Mouse (Mus musculus): ENCODE measurements around the gene Mpo. TPM values are rescaled to one million over a fixed set of nuclear protein-coding genes. Genes with fewer than 3 reads are reported as not detected.

The Mpo gene
- polyA plus RNA-seq, 1 experiment = not detected

DNA sequence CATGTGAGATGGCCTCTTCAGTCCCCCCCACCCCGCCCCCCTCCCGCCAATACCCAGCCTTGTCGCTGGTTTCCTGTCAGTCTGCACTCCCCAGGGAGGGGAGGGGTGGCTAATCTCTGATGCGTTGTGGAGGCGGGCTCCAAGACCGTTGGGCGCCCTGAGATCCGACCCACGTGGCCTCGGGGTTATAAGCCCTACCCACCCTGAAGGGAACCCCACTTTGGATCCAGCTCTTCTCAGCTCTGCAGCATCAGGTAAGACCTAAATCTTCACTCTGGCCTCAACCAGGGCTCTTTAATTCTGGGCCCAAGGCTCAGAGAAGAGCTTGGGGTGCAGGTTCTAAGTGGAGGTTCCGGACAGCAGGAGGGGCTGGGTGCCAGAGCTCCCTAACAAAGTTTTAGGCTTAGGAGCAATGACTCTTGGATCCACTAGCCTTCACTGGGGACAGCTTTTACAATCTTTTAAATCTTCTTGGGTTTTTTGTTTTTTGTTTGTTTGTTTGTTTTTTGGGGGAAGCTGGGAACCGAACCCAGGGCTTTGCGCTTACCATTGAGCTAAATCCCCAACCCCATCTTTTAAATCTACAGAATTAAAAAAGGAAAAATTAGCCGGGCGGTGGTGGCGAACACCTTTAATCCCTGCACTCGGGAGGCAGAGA, 37.9 kb upstream of the Mpo start:
- peaks cover 15% of the 10 kb centered on the region for H3K79me3 ChIP-seq (ENCODE audit: low read depth)
- peaks cover 9% of the 10 kb centered on the region for H3K36me3 ChIP-seq (ENCODE audit: control insufficient read depth, insufficient read depth)
- TF ChIP-seq MYOG (IDR thresholded peaks at IDR 0.05; ENCODE audit: control insufficient read depth, extremely low read depth, insufficient read length) (no peak), USF1 (IDR thresholded peaks at IDR 0.05; ENCODE audit: low read depth) (peak; percentile 70), FOSL1 (IDR thresholded peaks at IDR 0.05; ENCODE audit: insufficient read depth, low read length, poor library complexity, severe bottlenecking) (no peak), MYOD1 (IDR thresholded peaks at IDR 0.05; ENCODE audit: control insufficient read depth, insufficient read length, low read depth) (no peak)
- no peak overlapping the region for H3ac ChIP-seq (ENCODE audit: control insufficient read depth, insufficient read length, low read depth)
- H3K27me3 ChIP-seq (ENCODE audit: control insufficient read depth, insufficient read depth, insufficient read length) = peaks cover 4% of the 10 kb centered on the region
- peak overlapping the region; percentile 41 for H3K4me3 ChIP-seq (ENCODE audit: insufficient read depth, poor library complexity, severe bottlenecking)
- peaks cover 21% of the 10 kb centered on the region for H3K79me2 ChIP-seq (ENCODE audit: control insufficient read depth, insufficient read depth)

GRCm38 (mm10) chr11:87756251-87756820, 37.0 kb upstream of the Mpo start:
- Histone ChIP-seq H3K79me2 (ENCODE audit: control insufficient read depth, insufficient read depth) (peaks cover 21% of the 10 kb centered on the region), H3K79me3 (ENCODE audit: low read depth) (peaks cover 15% of the 10 kb centered on the region), H3K36me3 (ENCODE audit: control insufficient read depth, insufficient read depth) (peaks cover 9% of the 10 kb centered on the region), H3K4me3 (ENCODE audit: insufficient read depth, poor library complexity, severe bottlenecking) (peak overlapping the region; percentile 41), H3ac (ENCODE audit: control insufficient read depth, insufficient read length, low read depth) (no peak overlapping the region), H3K27me3 (ENCODE audit: control insufficient read depth, insufficient read depth, insufficient read length) (peaks cover 13% of the 10 kb centered on the region)
- TF ChIP-seq MYOG (IDR thresholded peaks at IDR 0.05; ENCODE audit: control insufficient read depth, extremely low read depth, insufficient read length) = no peak
- TF ChIP-seq CEBPB (IDR thresholded peaks at IDR 0.05; ENCODE audit: low read depth) = no peak
- TF ChIP-seq MYOD1 (IDR thresholded peaks at IDR 0.05; ENCODE audit: control insufficient read depth, insufficient read length, low read depth) = no peak
- no peak for TF ChIP-seq USF1 (IDR thresholded peaks at IDR 0.05; ENCODE audit: low read depth)
- TF ChIP-seq MAX (IDR thresholded peaks at IDR 0.05) = no peak
- TF ChIP-seq FOSL1 (IDR thresholded peaks at IDR 0.05; ENCODE audit: insufficient read depth, low read length, poor library complexity, severe bottlenecking) = no peak
- TF ChIP-seq CTCF (IDR thresholded peaks at IDR 0.05; ENCODE audit: control insufficient read depth, insufficient read depth, insufficient read length) = no peak

- Histone ChIP-seq H3K79me2 (ENCODE audit: control insufficient read depth, insufficient read depth) (peaks cover 21% of the 10 kb centered on the region), H3K36me3 (ENCODE audit: control insufficient read depth, insufficient read depth) (peaks cover 9% of the 10 kb centered on the region), H3ac (ENCODE audit: control insufficient read depth, insufficient read length, low read depth) (no peak overlapping the region), H3K79me3 (ENCODE audit: low read depth) (peaks cover 15% of the 10 kb centered on the region), H3K4me3 (ENCODE audit: insufficient read depth, poor library complexity, severe bottlenecking) (peak overlapping the region; percentile 41), H3K27me3 (ENCODE audit: control insufficient read depth, insufficient read depth, insufficient read length) (peaks cover 22% of the 10 kb centered on the region)
- TF ChIP-seq USF1 (IDR thresholded peaks at IDR 0.05; ENCODE audit: low read depth) (no peak), CEBPB (IDR thresholded peaks at IDR 0.05; ENCODE audit: low read depth) (no peak), FOSL1 (IDR thresholded peaks at IDR 0.05; ENCODE audit: insufficient read depth, low read length, poor library complexity, severe bottlenecking) (no peak), CTCF (IDR thresholded peaks at IDR 0.05; ENCODE audit: control insufficient read depth, insufficient read depth, insufficient read length) (no peak), MAX (IDR thresholded peaks at IDR 0.05) (no peak)
Measured at GRCm38 (mm10) chr11:87757001-87757954, 36.1 kb upstream of the Mpo start.

DNA sequence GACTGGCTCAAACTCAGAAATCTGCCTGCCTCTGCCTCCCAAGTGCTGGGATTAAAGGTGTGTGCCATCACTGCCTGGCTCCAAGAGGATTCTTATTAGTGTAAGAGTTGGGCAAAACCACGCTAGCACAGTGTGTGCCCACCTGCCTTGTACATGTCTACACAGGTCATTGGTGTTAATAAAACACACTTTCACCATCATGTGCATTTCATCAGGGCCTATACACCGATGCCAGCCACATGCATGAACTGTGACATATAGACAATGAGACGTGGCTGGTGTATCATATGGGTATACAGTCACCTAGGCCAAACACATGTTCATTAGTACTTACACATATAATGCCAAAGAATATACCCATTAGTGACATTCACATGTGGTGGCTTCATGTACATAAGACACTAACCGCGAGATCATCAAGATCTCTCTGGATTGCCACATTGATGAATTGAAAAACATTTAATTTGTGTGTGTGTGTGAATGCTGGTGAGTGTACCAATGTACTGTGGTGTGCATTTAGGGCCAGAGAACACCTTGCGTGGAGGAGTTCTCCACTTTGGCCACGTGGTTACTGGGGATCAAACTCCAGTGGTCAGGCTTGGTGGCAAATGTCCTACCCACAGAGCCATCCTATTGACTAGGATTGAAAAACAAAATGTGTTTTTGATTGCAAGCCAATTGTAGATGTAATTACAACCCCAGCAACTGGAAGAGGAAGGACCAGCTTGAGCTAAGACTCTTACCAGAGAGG, 35.0 kb upstream of the Mpo start:
- H3K4me3 ChIP-seq (ENCODE audit: insufficient read depth, poor library complexity, severe bottlenecking) = no peak overlapping the region
- peaks cover 21% of the 10 kb centered on the region for H3K79me2 ChIP-seq (ENCODE audit: control insufficient read depth, insufficient read depth)
- H3K36me3 ChIP-seq (ENCODE audit: control insufficient read depth, insufficient read depth) = peaks cover 9% of the 10 kb centered on the region
- H3ac ChIP-seq (ENCODE audit: control insufficient read depth, insufficient read length, low read depth) = no peak overlapping the region
- TF ChIP-seq CTCF (IDR thresholded peaks at IDR 0.05; ENCODE audit: control insufficient read depth, insufficient read depth, insufficient read length) = no peak
- peak; percentile 55 for TF ChIP-seq MAX (IDR thresholded peaks at IDR 0.05)
- TF ChIP-seq USF1 (IDR thresholded peaks at IDR 0.05; ENCODE audit: low read depth) = peak; percentile 48
- H3K27me3 ChIP-seq (ENCODE audit: control insufficient read depth, insufficient read depth, insufficient read length) = peaks cover 33% of the 10 kb centered on the region
- peaks cover 15% of the 10 kb centered on the region for H3K79me3 ChIP-seq (ENCODE audit: low read depth)

GRCm38 (mm10) chr11:87758957-87759608, 34.3 kb upstream of the Mpo start:
- no peak overlapping the region for H3K4me3 ChIP-seq (ENCODE audit: insufficient read depth, poor library complexity, severe bottlenecking)
- TF ChIP-seq CEBPB (IDR thresholded peaks at IDR 0.05; ENCODE audit: low read depth) (peak; percentile 11), MYOD1 (IDR thresholded peaks at IDR 0.05; ENCODE audit: control insufficient read depth, insufficient read length, low read depth) (no peak)
- no peak overlapping the region for H3ac ChIP-seq (ENCODE audit: control insufficient read depth, insufficient read length, low read depth)
- peaks cover 40% of the 10 kb centered on the region for H3K27me3 ChIP-seq (ENCODE audit: control insufficient read depth, insufficient read depth, insufficient read length)
- H3K79me2 ChIP-seq (ENCODE audit: control insufficient read depth, insufficient read depth) = peaks cover 21% of the 10 kb centered on the region
- H3K79me3 ChIP-seq (ENCODE audit: low read depth) = peaks cover 15% of the 10 kb centered on the region
- peaks cover 9% of the 10 kb centered on the region for H3K36me3 ChIP-seq (ENCODE audit: control insufficient read depth, insufficient read depth)

Measured in C2C12 (cell line).